Mouse (Mus musculus) hindbrain, postnatal 0 days (tissue): ENCODE data around the gene Mdga1. TPM values are rescaled to one million over a fixed set of nuclear protein-coding genes. Genes with fewer than 3 reads are reported as not detected.

ENCODE experiments used
- ATAC-seq: fragments of 200-750 bp; cut with Nextera tagmentation; 2 replicates; pipeline ENCODE4 v1.8.0; 2017; ENCODE audit warnings: mild to moderate bottlenecking, moderate TSS enrichment, moderate library complexity
- DNase-seq: peaks from one replicate; pipeline ENCODE4 v3.0.0-alpha.2; 2015; ENCODE audit warnings: low spot score
- H3K27ac ChIP-seq: fragments of 300-500 bp; sonication (generic); 2 replicates; pipeline ENCODE4 v1.5.1; 2014; ENCODE audit warnings: mild to moderate bottlenecking
- H3K27me3 ChIP-seq: fragments of 300-500 bp; sonication (generic); 2 replicates; pipeline ENCODE4 v1.6.1; 2014; ENCODE audit warnings: low read length, mixed read lengths; ENCODE audit not compliant: insufficient read depth
- H3K36me3 ChIP-seq: fragments of 300-500 bp; sonication (generic); 2 replicates; pipeline ENCODE4 v1.6.1; 2014; ENCODE audit warnings: low read length, mixed read lengths; ENCODE audit not compliant: insufficient read depth
- H3K4me1 ChIP-seq: fragments of 300-500 bp; sonication (generic); 2 replicates; pipeline ENCODE4 v1.6.1; 2014; ENCODE audit warnings: antibody characterized with exemption, low read length, mixed read lengths; ENCODE audit not compliant: insufficient read depth
- H3K4me2 ChIP-seq: fragments of 300-500 bp; sonication (generic); 2 replicates; pipeline ENCODE4 v1.6.1; 2014; ENCODE audit warnings: low read depth, mild to moderate bottlenecking, low read length, moderate library complexity, mixed read lengths
- H3K4me3 ChIP-seq: fragments of 300-500 bp; sonication (generic); 2 replicates; pipeline ENCODE4 v1.5.1; 2014; ENCODE audit warnings: low read length
- H3K9ac ChIP-seq: fragments of 300-500 bp; sonication (generic); replicated peaks from 2 replicates; pipeline ENCODE4 v1.6.1; 2014; ENCODE audit warnings: mild to moderate bottlenecking, low read length, moderate library complexity, mixed read lengths
- H3K9me3 ChIP-seq: fragments of 300-500 bp; sonication (generic); 2 replicates; pipeline ENCODE4 v1.6.1; 2016; ENCODE audit warnings: low read length, mixed read lengths
- CTCF ChIP-seq: IDR thresholded peaks from 2 replicates; pipeline ENCODE4 v1.5.1; 2016; ENCODE audit warnings: antibody characterized with exemption, control low read depth, low read depth
- WGBS: fragments of 180-500 bp; shearing (Covaris S2); extraction: QIAGEN DNeasy Blood & Tissue Kit; methylation state at CpG from one replicate; pipeline ENCODE4 v1.1.7; 2014; 5-methylcytosine and 5-hydroxymethylcytosine counted together
- polyA plus RNA-seq: library from polyadenylated mRNA; unstranded; fragments of >200 nt; fragmentation: Nextera tagmentation; extraction: Ambion mirVana; gene quantifications from 2 replicates; pipeline ENCODE4 v1.2.1, GENCODE M21; 2015
- total RNA-seq: library from RNA; depleted of rRNA; stranded (reverse); fragments of >200 nt; gene quantifications from 2 replicates; pipeline ENCODE4 v1.2.3, GENCODE M21; 2014

The Mdga1 gene
- total and polyA plus RNA-seq, 2 experiments from 2014 or later, result 16.7 to 104 TPM

DNA sequence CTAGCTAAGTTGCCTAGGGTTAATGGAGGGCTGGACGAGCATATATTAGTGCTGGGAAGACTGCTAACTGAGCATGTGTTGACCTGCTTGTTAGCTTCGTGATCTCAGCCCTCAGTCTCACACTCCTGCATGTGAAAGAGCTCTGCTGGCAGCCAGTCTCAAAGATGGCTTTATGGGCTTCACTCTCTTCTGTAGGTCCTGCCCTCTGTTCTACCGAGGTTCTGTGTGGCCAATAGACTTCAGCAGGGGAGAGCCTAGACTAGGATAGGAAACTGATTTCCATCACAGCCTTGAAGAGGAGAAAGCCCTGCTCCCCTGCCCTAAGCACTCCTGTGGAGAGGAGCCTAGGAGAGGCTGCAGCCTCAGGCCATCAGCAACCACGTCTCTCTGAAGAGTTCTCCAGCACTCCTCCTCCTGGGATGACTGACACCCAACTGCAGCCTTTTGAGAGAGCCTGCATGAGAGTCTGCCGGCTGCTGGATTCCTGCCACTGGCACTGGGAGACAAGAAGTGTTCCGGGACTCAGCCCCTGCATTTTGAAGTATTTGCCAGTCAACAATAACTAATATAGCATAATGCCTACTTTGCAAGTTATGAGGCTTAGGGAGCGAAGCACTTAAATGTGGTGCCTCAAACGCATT, 116.9 kb downstream of the Mdga1 start:
- DNase-seq, result peak; percentile 46
- Histone ChIP-seq H3K9ac (no peak overlapping the region), H3K4me2 (no peak overlapping the region), H3K27ac (no peak overlapping the region), H3K4me1 (peaks cover 20% of the 10 kb centered on the region; the same call in 1 of the 2 replicates), H3K9me3 (no peaks in the 10 kb centered on the region), H3K27me3 (no peaks in the 10 kb centered on the region), H3K4me3 (no peak overlapping the region), H3K36me3 (no peaks in the 10 kb centered on the region)
- 36% methylated on average over 8 of the region's 8 CpGs for WGBS
- no peak for ATAC-seq
- TF ChIP-seq CTCF, result no peak

DNA sequence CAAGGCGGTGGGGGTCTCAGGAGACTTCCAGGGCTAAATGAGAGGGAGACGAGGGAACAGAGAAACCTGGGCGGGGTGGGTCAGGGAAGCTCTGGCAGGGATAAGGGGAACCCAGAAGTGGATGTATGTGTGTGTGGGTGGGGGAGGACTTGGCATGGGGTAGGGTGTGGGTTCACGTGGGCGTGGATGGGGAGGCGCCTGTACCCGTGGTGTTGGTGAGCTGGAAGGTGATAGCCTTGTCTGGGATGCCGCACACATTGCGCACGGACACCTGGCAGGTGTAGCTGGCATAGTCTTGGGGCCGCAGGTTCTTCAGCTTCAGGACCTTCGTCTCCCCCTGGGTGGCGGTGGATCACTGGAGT, 120.5 kb downstream of the Mdga1 start:
- no peaks in the 10 kb centered on the region for H3K27me3 ChIP-seq
- WGBS, result 81% methylated on average over 13 of the region's 13 CpGs
- H3K27ac ChIP-seq, result no peak overlapping the region
- ATAC-seq (0 out of 2 replicates have a peak, but pooled peaks have one; percentile 13), DNase-seq (no peak)
- no peaks in the 10 kb centered on the region for H3K36me3 ChIP-seq
- H3K9ac ChIP-seq, result no peak overlapping the region
- no peak overlapping the region for H3K4me3 ChIP-seq
- peaks cover 9% of the 10 kb centered on the region; the same call in 1 of the 2 replicates for H3K4me1 ChIP-seq
- H3K9me3 ChIP-seq, result no peaks in the 10 kb centered on the region
- TF ChIP-seq CTCF, result no peak
- no peak overlapping the region for H3K4me2 ChIP-seq

DNA sequence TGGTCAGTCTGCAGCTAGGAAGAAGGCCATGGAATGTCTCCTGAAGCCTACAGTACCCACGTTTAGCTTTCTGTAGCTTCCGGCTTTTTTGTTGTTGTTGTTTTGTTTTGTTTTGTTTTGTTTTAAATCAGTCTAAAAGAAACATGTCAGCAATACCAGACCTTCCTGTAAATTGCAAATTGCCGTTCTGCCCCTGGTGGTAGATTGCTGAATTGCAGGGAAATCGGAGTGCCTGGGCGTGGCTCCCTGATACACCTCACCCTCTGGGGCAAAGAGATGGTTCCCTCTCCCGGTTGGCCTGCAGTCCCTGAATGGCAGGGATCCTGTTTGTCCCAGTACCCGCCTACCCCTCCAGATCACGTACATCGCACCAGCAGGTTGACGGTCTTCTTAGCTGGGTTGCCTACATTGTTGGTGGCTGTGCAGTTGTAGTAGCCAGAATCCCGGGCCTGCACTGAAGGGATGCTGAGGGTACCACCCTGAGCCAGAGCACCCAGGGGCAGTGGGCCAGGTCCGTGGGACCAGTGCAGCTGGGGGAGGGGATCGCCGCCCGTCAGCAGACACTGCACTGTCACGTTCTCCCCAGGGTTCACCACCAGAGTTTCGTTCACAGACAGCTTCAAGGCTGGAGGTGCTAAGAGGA, 121.0 kb downstream of the Mdga1 start:
- peak; percentile 86 for TF ChIP-seq CTCF
- H3K36me3 ChIP-seq, result no peaks in the 10 kb centered on the region
- H3K9ac ChIP-seq, result no peak overlapping the region
- no peaks in the 10 kb centered on the region for H3K9me3 ChIP-seq
- H3K4me1 ChIP-seq, result peaks cover 9% of the 10 kb centered on the region; the same call in 1 of the 2 replicates
- no peaks in the 10 kb centered on the region for H3K27me3 ChIP-seq
- no peak overlapping the region for H3K4me2 ChIP-seq
- 0 out of 2 replicates have a peak, but pooled peaks have one; percentile 43 for ATAC-seq
- H3K4me3 ChIP-seq, result no peak overlapping the region
- no peak overlapping the region for H3K27ac ChIP-seq
- 31% methylated on average over 17 of the region's 17 CpGs for WGBS
- DNase-seq, result peak; percentile 74

DNA sequence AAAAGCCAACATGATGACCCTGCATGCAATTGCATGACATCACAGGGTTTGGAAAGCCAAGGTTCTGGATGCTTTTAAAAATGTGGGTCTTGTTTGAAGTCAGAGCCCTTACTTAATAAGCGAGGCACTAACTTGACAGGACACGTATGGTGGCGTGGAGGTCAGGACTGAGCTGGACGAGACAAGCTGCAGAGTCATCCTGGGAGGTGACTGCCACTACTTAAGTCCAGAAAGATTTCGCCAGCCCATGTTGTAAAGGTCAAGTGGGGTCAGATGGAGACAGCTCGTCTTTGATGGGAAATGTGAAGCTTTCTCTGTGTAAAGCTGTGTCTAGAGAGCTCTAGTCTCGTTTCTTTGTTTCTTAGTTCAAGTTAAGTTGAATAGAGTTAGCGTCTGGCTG, 122.6 kb downstream of the Mdga1 start:
- Histone ChIP-seq H3K4me1 (no peaks in the 10 kb centered on the region), H3K9me3 (no peaks in the 10 kb centered on the region), H3K4me2 (no peak overlapping the region), H3K4me3 (no peak overlapping the region), H3K36me3 (no peaks in the 10 kb centered on the region), H3K27ac (no peak overlapping the region), H3K9ac (no peak overlapping the region), H3K27me3 (no peaks in the 10 kb centered on the region)
- DNase-seq, result no peak
- ATAC-seq, result no peak
- 53% methylated on average over 8 of the region's 8 CpGs for WGBS
- TF ChIP-seq CTCF, result no peak

DNA sequence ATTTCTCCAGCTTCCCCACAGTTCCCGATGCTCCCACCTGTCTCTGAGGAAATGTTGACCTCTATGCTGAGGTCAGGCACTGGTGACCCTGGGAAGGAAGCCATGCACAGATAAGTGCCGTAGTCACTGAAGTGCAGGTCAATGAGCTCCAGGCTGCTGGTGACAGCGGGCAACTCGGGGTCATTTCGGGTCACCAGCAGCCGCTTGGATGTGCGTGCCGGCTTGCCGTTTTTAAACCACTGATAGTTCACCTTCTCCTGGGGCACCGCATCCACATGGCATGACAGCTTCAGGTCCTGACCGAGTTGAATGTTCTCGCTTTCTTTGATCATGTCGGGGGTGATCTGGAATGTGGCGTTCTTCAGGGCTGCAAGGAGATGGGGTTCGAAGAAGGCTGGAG, 123.6 kb downstream of the Mdga1 start:
- 74% methylated on average over 15 of the region's 15 CpGs for WGBS
- H3K36me3 ChIP-seq, result no peaks in the 10 kb centered on the region
- H3K9ac ChIP-seq, result no peak overlapping the region
- DNase-seq (no peak), ATAC-seq (no peak)
- no peaks in the 10 kb centered on the region for H3K27me3 ChIP-seq
- no peaks in the 10 kb centered on the region for H3K9me3 ChIP-seq
- H3K27ac ChIP-seq, result no peak overlapping the region
- TF ChIP-seq CTCF, result no peak
- H3K4me2 ChIP-seq, result no peak overlapping the region
- no peak overlapping the region for H3K4me3 ChIP-seq
- H3K4me1 ChIP-seq, result peaks cover 4% of the 10 kb centered on the region; the same call in 1 of the 2 replicates

DNA sequence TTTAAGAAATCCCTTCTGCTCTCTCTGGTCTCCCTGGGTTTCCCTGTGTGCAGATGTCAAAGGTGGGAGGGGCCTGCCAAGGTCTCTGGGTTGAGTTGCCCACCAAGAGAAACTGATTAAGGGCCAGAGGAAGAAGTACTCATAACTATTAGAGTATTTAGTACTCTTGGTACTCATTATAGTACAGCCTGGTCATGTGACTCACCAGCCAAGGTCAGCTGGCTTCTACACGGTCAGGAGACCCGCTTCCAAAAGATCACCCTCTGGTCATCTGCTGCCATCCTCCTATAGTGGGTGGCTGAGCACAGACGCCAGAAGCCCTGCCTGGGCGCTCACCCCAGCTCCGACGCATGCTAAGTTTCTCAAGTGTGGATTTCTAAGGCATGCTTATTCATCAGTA, 124.9 kb downstream of the Mdga1 start:
- Histone ChIP-seq H3K9me3 (no peaks in the 10 kb centered on the region), H3K9ac (no peak overlapping the region), H3K4me1 (peaks cover 4% of the 10 kb centered on the region; the same call in 1 of the 2 replicates), H3K4me2 (no peak overlapping the region), H3K27me3 (no peaks in the 10 kb centered on the region), H3K4me3 (no peak overlapping the region), H3K36me3 (no peaks in the 10 kb centered on the region), H3K27ac (no peak overlapping the region)
- TF ChIP-seq CTCF, result no peak
- ATAC-seq (no peak), DNase-seq (no peak)
- WGBS, result 77% methylated on average over 6 of the region's 6 CpGs
